Mouse (Mus musculus): ENCODE results near the gene Gm38392. TPM values are rescaled to one million over a fixed set of nuclear protein-coding genes. Genes with fewer than 3 reads are reported as not detected.

The Gm38392 gene
- polyA plus RNA-seq, 1 experiment from 2014 or later: 0.33 TPM

GRCm38 (mm10) chr3:88221519-88222390 is 65.3 kb downstream of the Gm38392 start:
- Histone ChIP-seq H3K36me3 (ENCODE audit: control insufficient read depth, insufficient read depth, low read length) (no peaks in the 10 kb centered on the region), H3K4me2 (replicated peaks; ENCODE audit: low read depth, low read length) (no peak overlapping the region), H3K9ac (replicated peaks; ENCODE audit: low read depth, low read length) (no peak overlapping the region), H3K4me1 (ENCODE audit: control insufficient read depth, insufficient read depth, low read length) (no peaks in the 10 kb centered on the region), H3K27me3 (ENCODE audit: control insufficient read depth, insufficient read depth, low read length) (peaks cover 30% of the 10 kb centered on the region), H3K4me3 (ENCODE audit: low read depth, low read length) (no peak overlapping the region), H3K9me3 (ENCODE audit: control insufficient read depth, low read depth, low read length) (no peaks in the 10 kb centered on the region), H3K27ac (ENCODE audit: low read length) (no peak overlapping the region)
- no peak for ATAC-seq (ENCODE audit: insufficient number of reproducible peaks, insufficient read depth, low FRiP score, low read depth)
- WGBS: 57% methylated on average over 12 of the region's 12 CpGs

GRCm38 (mm10) chr3:88220842-88221241 is 66.2 kb downstream of the Gm38392 start:
- H3K27ac ChIP-seq (ENCODE audit: low read length): no peak overlapping the region
- H3K4me2 ChIP-seq (replicated peaks; ENCODE audit: low read depth, low read length): no peak overlapping the region
- H3K4me3 ChIP-seq (ENCODE audit: low read depth, low read length): no peak overlapping the region
- under 1% methylated on average over 6 of the region's 6 CpGs for WGBS
- H3K9ac ChIP-seq (replicated peaks; ENCODE audit: low read depth, low read length): no peak overlapping the region
- ATAC-seq (ENCODE audit: insufficient number of reproducible peaks, insufficient read depth, low FRiP score, low read depth): no peak
- H3K9me3 ChIP-seq (ENCODE audit: control insufficient read depth, low read depth, low read length): no peaks in the 10 kb centered on the region
- peaks cover 39% of the 10 kb centered on the region for H3K27me3 ChIP-seq (ENCODE audit: control insufficient read depth, insufficient read depth, low read length)
- no peaks in the 10 kb centered on the region for H3K36me3 ChIP-seq (ENCODE audit: control insufficient read depth, insufficient read depth, low read length)
- no peaks in the 10 kb centered on the region for H3K4me1 ChIP-seq (ENCODE audit: control insufficient read depth, insufficient read depth, low read length)

- no peak overlapping the region for H3K4me2 ChIP-seq (replicated peaks; ENCODE audit: low read depth, low read length)
- ATAC-seq (ENCODE audit: insufficient number of reproducible peaks, insufficient read depth, low FRiP score, low read depth): no peak
- peaks cover 3% of the 10 kb centered on the region; the same call in 1 of the 2 replicates for H3K4me1 ChIP-seq (ENCODE audit: control insufficient read depth, insufficient read depth, low read length)
- H3K36me3 ChIP-seq (ENCODE audit: control insufficient read depth, insufficient read depth, low read length): no peaks in the 10 kb centered on the region
- H3K9ac ChIP-seq (replicated peaks; ENCODE audit: low read depth, low read length): no peak overlapping the region
- H3K27ac ChIP-seq (ENCODE audit: low read length): no peak overlapping the region
- no peak overlapping the region for H3K4me3 ChIP-seq (ENCODE audit: low read depth, low read length)
- WGBS: 19% methylated on average over 9 of the region's 9 CpGs
- H3K9me3 ChIP-seq (ENCODE audit: control insufficient read depth, low read depth, low read length): no peaks in the 10 kb centered on the region
- peaks cover 47% of the 10 kb centered on the region for H3K27me3 ChIP-seq (ENCODE audit: control insufficient read depth, insufficient read depth, low read length)
These were observed 67.1 kb downstream of the Gm38392 start for GRCm38 (mm10) chr3:88219940-88220339.

- Histone ChIP-seq H3K9me3 (ENCODE audit: control insufficient read depth, low read depth, low read length) (no peaks in the 10 kb centered on the region), H3K4me2 (replicated peaks; ENCODE audit: low read depth, low read length) (no peak overlapping the region), H3K4me1 (ENCODE audit: control insufficient read depth, insufficient read depth, low read length) (peaks cover 6% of the 10 kb centered on the region; the same call in 1 of the 2 replicates), H3K9ac (replicated peaks; ENCODE audit: low read depth, low read length) (no peak overlapping the region), H3K27me3 (ENCODE audit: control insufficient read depth, insufficient read depth, low read length) (peaks cover 67% of the 10 kb centered on the region), H3K36me3 (ENCODE audit: control insufficient read depth, insufficient read depth, low read length) (no peaks in the 10 kb centered on the region), H3K27ac (ENCODE audit: low read length) (no peak overlapping the region), H3K4me3 (ENCODE audit: low read depth, low read length) (no peak overlapping the region)
- WGBS: 57% methylated on average over 1 of the region's 2 CpGs
- ATAC-seq (ENCODE audit: insufficient number of reproducible peaks, insufficient read depth, low FRiP score, low read depth): no peak
These were observed 69.3 kb downstream of the Gm38392 start for GRCm38 (mm10) chr3:88217679-88218078.

GRCm38 (mm10) chr3:88216534-88217326 is 70.3 kb downstream of the Gm38392 start:
- Histone ChIP-seq H3K27ac (ENCODE audit: low read length) (no peak overlapping the region), H3K9ac (replicated peaks; ENCODE audit: low read depth, low read length) (no peak overlapping the region), H3K27me3 (ENCODE audit: control insufficient read depth, insufficient read depth, low read length) (peaks cover 74% of the 10 kb centered on the region), H3K4me1 (ENCODE audit: control insufficient read depth, insufficient read depth, low read length) (peaks cover 6% of the 10 kb centered on the region; the same call in 1 of the 2 replicates), H3K9me3 (ENCODE audit: control insufficient read depth, low read depth, low read length) (no peaks in the 10 kb centered on the region), H3K4me2 (replicated peaks; ENCODE audit: low read depth, low read length) (no peak overlapping the region), H3K4me3 (ENCODE audit: low read depth, low read length) (no peak overlapping the region), H3K36me3 (ENCODE audit: control insufficient read depth, insufficient read depth, low read length) (no peaks in the 10 kb centered on the region)
- no peak for ATAC-seq (ENCODE audit: insufficient number of reproducible peaks, insufficient read depth, low FRiP score, low read depth)
- 10% methylated on average over 7 of the region's 7 CpGs for WGBS

GRCm38 (mm10) chr3:88216116-88216515 is 70.9 kb downstream of the Gm38392 start:
- 3% methylated on average over 6 of the region's 6 CpGs for WGBS
- H3K9me3 ChIP-seq (ENCODE audit: control insufficient read depth, low read depth, low read length): no peaks in the 10 kb centered on the region
- H3K27me3 ChIP-seq (ENCODE audit: control insufficient read depth, insufficient read depth, low read length): peaks cover 75% of the 10 kb centered on the region
- H3K9ac ChIP-seq (replicated peaks; ENCODE audit: low read depth, low read length): no peak overlapping the region
- no peak overlapping the region for H3K4me2 ChIP-seq (replicated peaks; ENCODE audit: low read depth, low read length)
- peaks cover 6% of the 10 kb centered on the region; the same call in 1 of the 2 replicates for H3K4me1 ChIP-seq (ENCODE audit: control insufficient read depth, insufficient read depth, low read length)
- no peaks in the 10 kb centered on the region for H3K36me3 ChIP-seq (ENCODE audit: control insufficient read depth, insufficient read depth, low read length)
- H3K27ac ChIP-seq (ENCODE audit: low read length): no peak overlapping the region
- ATAC-seq (ENCODE audit: insufficient number of reproducible peaks, insufficient read depth, low FRiP score, low read depth): no peak
- peak overlapping the region; percentile 18; the same call in 1 of the 2 replicates for H3K4me3 ChIP-seq (ENCODE audit: low read depth, low read length)

GRCm38 (mm10) chr3:88215553-88216004 is 71.4 kb downstream of the Gm38392 start:
- Histone ChIP-seq H3K4me1 (ENCODE audit: control insufficient read depth, insufficient read depth, low read length) (peaks cover 6% of the 10 kb centered on the region; the same call in 1 of the 2 replicates), H3K9me3 (ENCODE audit: control insufficient read depth, low read depth, low read length) (no peaks in the 10 kb centered on the region), H3K9ac (replicated peaks; ENCODE audit: low read depth, low read length) (no peak overlapping the region), H3K36me3 (ENCODE audit: control insufficient read depth, insufficient read depth, low read length) (no peaks in the 10 kb centered on the region), H3K27me3 (ENCODE audit: control insufficient read depth, insufficient read depth, low read length) (peaks cover 73% of the 10 kb centered on the region), H3K4me2 (replicated peaks; ENCODE audit: low read depth, low read length) (peak overlapping the region; percentile 18; the same call in 1 of the 2 replicates), H3K27ac (ENCODE audit: low read length) (no peak overlapping the region), H3K4me3 (ENCODE audit: low read depth, low read length) (peak overlapping the region; percentile 18; the same call in 1 of the 2 replicates)
- under 1% methylated on average over 23 of the region's 23 CpGs for WGBS
- ATAC-seq (ENCODE audit: insufficient number of reproducible peaks, insufficient read depth, low FRiP score, low read depth): no peak

- Histone ChIP-seq H3K27ac (ENCODE audit: low read length) (no peak overlapping the region), H3K4me1 (ENCODE audit: control insufficient read depth, insufficient read depth, low read length) (peaks cover 6% of the 10 kb centered on the region; the same call in 1 of the 2 replicates), H3K4me2 (replicated peaks; ENCODE audit: low read depth, low read length) (peak overlapping the region; percentile 18; the same call in 1 of the 2 replicates), H3K27me3 (ENCODE audit: control insufficient read depth, insufficient read depth, low read length) (peaks cover 71% of the 10 kb centered on the region), H3K4me3 (ENCODE audit: low read depth, low read length) (peak overlapping the region; percentile 18), H3K9ac (replicated peaks; ENCODE audit: low read depth, low read length) (no peak overlapping the region), H3K36me3 (ENCODE audit: control insufficient read depth, insufficient read depth, low read length) (no peaks in the 10 kb centered on the region), H3K9me3 (ENCODE audit: control insufficient read depth, low read depth, low read length) (no peaks in the 10 kb centered on the region)
- ATAC-seq (ENCODE audit: insufficient number of reproducible peaks, insufficient read depth, low FRiP score, low read depth): no peak
- WGBS: under 1% methylated on average over 48 of the region's 48 CpGs
These were observed 71.9 kb downstream of the Gm38392 start for GRCm38 (mm10) chr3:88214971-88215552.
